Mouse (Mus musculus) cerebellum, adult 2 months (tissue): ENCODE results near the gene Rgs19.

Experiments used
- CTCF ChIP-seq: fragments of 200-500 bp; IDR thresholded peaks from 2 replicates; pipeline ENCODE4 v1.5.1; 2011; ENCODE audit warnings: low read depth, mild to moderate bottlenecking, control low read depth, low read length, moderate library complexity, borderline replicate concordance; ENCODE audit not compliant: insufficient read depth
- POLR2A ChIP-seq: fragments of 200-500 bp; IDR thresholded peaks from 2 replicates; pipeline ENCODE4 v1.6.1; 2011; ENCODE audit warnings: low read length, control low read depth, borderline replicate concordance; ENCODE audit not compliant: insufficient read depth

GRCm38 (mm10) chr2:181677755-181678098 is 16.1 kb downstream of the Rgs19 start:
- no peak for TF ChIP-seq CTCF
- TF ChIP-seq POLR2A = no peak
